Mouse (Mus musculus): ENCODE data around the gene Alkbh5. TPM values are rescaled to one million over a fixed set of nuclear protein-coding genes. Genes with fewer than 3 reads are reported as not detected.
"Not testable (repeated sequence)": the region's sequence is repeated elsewhere in the genome, so short reads cannot be mapped to it uniquely, and the experiment has no call there.

Gene Alkbh5
- polyA plus RNA-seq, 1 experiment from 2014 or later: 36.8 TPM

- H3K4me2 ChIP-seq (replicated peaks); H3K27ac ChIP-seq (replicated peaks); ATAC-seq (ENCODE audit: insufficient number of reproducible peaks, low FRiP score, low TSS enrichment, low read depth); H3K9ac ChIP-seq; H3K4me3 ChIP-seq (replicated peaks); H3K27me3 ChIP-seq; H3K9me3 ChIP-seq (replicated peaks): not testable (repeated sequence)
- H3K36me3 ChIP-seq: peaks cover 27% of the 10 kb centered on the region
- peaks cover 38% of the 10 kb centered on the region for H3K4me1 ChIP-seq
- WGBS: 87% methylated on average over 4 of the region's 5 CpGs
Measured at GRCm38 (mm10) chr11:60543211-60543610, 7.0 kb downstream of the Alkbh5 start.

GRCm38 (mm10) chr11:60545433-60545832 lies 9.3 kb downstream of the Alkbh5 start:
- ATAC-seq (ENCODE audit: insufficient number of reproducible peaks, low FRiP score, low TSS enrichment, low read depth): no peak
- H3K36me3 ChIP-seq: peaks cover 41% of the 10 kb centered on the region
- no peaks in the 10 kb centered on the region for H3K9me3 ChIP-seq (replicated peaks)
- no peak overlapping the region for H3K27ac ChIP-seq (replicated peaks)
- H3K4me3 ChIP-seq (replicated peaks): no peak overlapping the region
- WGBS: 76% methylated on average over 4 of the region's 4 CpGs
- no peaks in the 10 kb centered on the region for H3K27me3 ChIP-seq
- no peak overlapping the region for H3K4me2 ChIP-seq (replicated peaks)
- peaks cover 32% of the 10 kb centered on the region for H3K4me1 ChIP-seq
- H3K9ac ChIP-seq: no peak overlapping the region

- Histone ChIP-seq H3K36me3 (peaks cover 54% of the 10 kb centered on the region), H3K27ac (replicated peaks) (no peak overlapping the region), H3K27me3 (no peaks in the 10 kb centered on the region), H3K4me2 (replicated peaks) (no peak overlapping the region), H3K4me1 (peaks cover 10% of the 10 kb centered on the region), H3K9me3 (replicated peaks) (no peaks in the 10 kb centered on the region), H3K9ac (no peak overlapping the region), H3K4me3 (replicated peaks) (no peak overlapping the region)
- ATAC-seq (ENCODE audit: insufficient number of reproducible peaks, low FRiP score, low TSS enrichment, low read depth): no peak
- 73% methylated on average over 3 of the region's 3 CpGs for WGBS
Measured at GRCm38 (mm10) chr11:60548112-60548511, 11.9 kb downstream of the Alkbh5 start.

- H3K4me1 ChIP-seq: no peaks in the 10 kb centered on the region
- no peak overlapping the region for H3K4me3 ChIP-seq (replicated peaks)
- ATAC-seq (ENCODE audit: insufficient number of reproducible peaks, low FRiP score, low TSS enrichment, low read depth): no peak
- no peak overlapping the region for H3K9ac ChIP-seq
- no peaks in the 10 kb centered on the region for H3K27me3 ChIP-seq
- no peak overlapping the region for H3K27ac ChIP-seq (replicated peaks)
- H3K36me3 ChIP-seq: peaks cover 83% of the 10 kb centered on the region
- H3K4me2 ChIP-seq (replicated peaks): no peak overlapping the region
- no peaks in the 10 kb centered on the region for H3K9me3 ChIP-seq (replicated peaks)
Measured at GRCm38 (mm10) chr11:60553091-60553490, 16.9 kb downstream of the Alkbh5 start.

GRCm38 (mm10) chr11:60557675-60558074 lies 21.5 kb downstream of the Alkbh5 start:
- Histone ChIP-seq H3K4me3 (replicated peaks) (no peak overlapping the region), H3K9me3 (replicated peaks) (no peaks in the 10 kb centered on the region), H3K4me2 (replicated peaks) (no peak overlapping the region), H3K27ac (replicated peaks) (no peak overlapping the region), H3K9ac (no peak overlapping the region), H3K36me3 (peaks cover 62% of the 10 kb centered on the region), H3K27me3 (no peaks in the 10 kb centered on the region), H3K4me1 (no peaks in the 10 kb centered on the region)
- WGBS: 87% methylated on average over 3 of the region's 3 CpGs
- ATAC-seq (ENCODE audit: insufficient number of reproducible peaks, low FRiP score, low TSS enrichment, low read depth): no peak

- H3K4me2 ChIP-seq (replicated peaks): no peak overlapping the region
- H3K9me3 ChIP-seq (replicated peaks): no peaks in the 10 kb centered on the region
- ATAC-seq (ENCODE audit: insufficient number of reproducible peaks, low FRiP score, low TSS enrichment, low read depth): no peak
- H3K4me1 ChIP-seq: no peaks in the 10 kb centered on the region
- no peaks in the 10 kb centered on the region for H3K27me3 ChIP-seq
- H3K36me3 ChIP-seq: peaks cover 46% of the 10 kb centered on the region
- no peak overlapping the region for H3K9ac ChIP-seq
- no peak overlapping the region for H3K27ac ChIP-seq (replicated peaks)
- 17% methylated on average over 3 of the region's 3 CpGs for WGBS
- H3K4me3 ChIP-seq (replicated peaks): no peak overlapping the region
Measured at GRCm38 (mm10) chr11:60559342-60559741, 23.2 kb downstream of the Alkbh5 start.

GRCm38 (mm10) chr11:60574006-60574405 lies 37.8 kb downstream of the Alkbh5 start:
- not testable (repeated sequence) for H3K4me3 ChIP-seq (replicated peaks); H3K4me2 ChIP-seq (replicated peaks); ATAC-seq (ENCODE audit: insufficient number of reproducible peaks, low FRiP score, low TSS enrichment, low read depth); H3K9ac ChIP-seq; H3K9me3 ChIP-seq (replicated peaks); H3K27me3 ChIP-seq; H3K4me1 ChIP-seq; H3K36me3 ChIP-seq; H3K27ac ChIP-seq (replicated peaks)
- WGBS: 51% methylated on average over 10 of the region's 12 CpGs

Other genes starting within 250 kb of the Alkbh5 start
- 34.1 and 36.7 TPM in 2 replicates for gene Tom1l2, start 183.5 kb upstream of the Alkbh5 start, polyA plus RNA-seq (2015; fragmentation: Nextera tagmentation; extraction: Ambion mirVana)
- gene Drc3, start 183.1 kb upstream of the Alkbh5 start, polyA plus RNA-seq (2015; fragmentation: Nextera tagmentation; extraction: Ambion mirVana): 10.5 and 20.0 TPM in 2 replicates
- 29.5 and 30.7 TPM in 2 replicates for gene Gid4, start 119.2 kb upstream of the Alkbh5 start, polyA plus RNA-seq (2015; fragmentation: Nextera tagmentation; extraction: Ambion mirVana)
- gene Atpaf2, start 117.9 kb upstream of the Alkbh5 start, polyA plus RNA-seq (2015; fragmentation: Nextera tagmentation; extraction: Ambion mirVana): 51.6 and 53.6 TPM in 2 replicates
- 100 and 106 TPM in 2 replicates for gene Drg2, start 81.8 kb upstream of the Alkbh5 start, polyA plus RNA-seq (2015; fragmentation: Nextera tagmentation; extraction: Ambion mirVana)
- 0.38 and 0.43 TPM in 2 replicates for gene Myo15, start 67.0 kb upstream of the Alkbh5 start, polyA plus RNA-seq (2015; fragmentation: Nextera tagmentation; extraction: Ambion mirVana)
- gene Llgl1, start 163.3 kb downstream of the Alkbh5 start, polyA plus RNA-seq (2015; fragmentation: Nextera tagmentation; extraction: Ambion mirVana): 56.8 and 57.1 TPM in 2 replicates
- 76.0 and 80.4 TPM in 2 replicates for gene Flii, start 190.9 kb downstream of the Alkbh5 start, polyA plus RNA-seq (2015; fragmentation: Nextera tagmentation; extraction: Ambion mirVana)
- gene Mief2, start 192.0 kb downstream of the Alkbh5 start, polyA plus RNA-seq (2015; fragmentation: Nextera tagmentation; extraction: Ambion mirVana): 15.1 and 15.3 TPM in 2 replicates
- 14.1 and 15.7 TPM in 2 replicates for gene Top3a, start 241.0 kb downstream of the Alkbh5 start, polyA plus RNA-seq (2015; fragmentation: Nextera tagmentation; extraction: Ambion mirVana)
- 5.8 and 5.9 TPM in 2 replicates for gene Smcr8, start 241.1 kb downstream of the Alkbh5 start, polyA plus RNA-seq (2015; fragmentation: Nextera tagmentation; extraction: Ambion mirVana)

Measured in embryonic facial prominence, embryonic 15.5 days (tissue).